Mouse (Mus musculus): ENCODE measurements at regions not wholly inside any gene's neighbourhood (a gene's known extent, or its start where the extent isn't known, plus 50 kb on each side); places are given as distances from the start of the nearest gene placed in this dataset.
"Not testable (repeated sequence)": the region's sequence is repeated elsewhere in the genome, so short reads cannot be mapped to it uniquely, and the experiment has no call there.

- not testable (repeated sequence) for DNase-seq
These were observed 100.1 kb upstream of the Thrb start for GRCm38 (mm10) chr14:17560001-17560400.

GRCm38 (mm10) chr14:17567927-17568326 lies 92.1 kb upstream of the Thrb start:
- no peak for DNase-seq

GRCm38 (mm10) chr14:17569087-17569636 lies 90.9 kb upstream of the Thrb start:
- no peak for DNase-seq

GRCm38 (mm10) chr14:17578776-17579175 lies 81.3 kb upstream of the Thrb start:
- no peak for DNase-seq

GRCm38 (mm10) chr14:17589595-17589994 lies 70.5 kb upstream of the Thrb start:
- DNase-seq = no peak

GRCm38 (mm10) chr14:17599553-17599952 lies 60.5 kb upstream of the Thrb start:
- no peak for DNase-seq

- DNase-seq = no peak
These were observed 57.7 kb upstream of the Thrb start for GRCm38 (mm10) chr14:17602357-17602756.

GRCm38 (mm10) chr14:17606018-17606417 lies 54.0 kb upstream of the Thrb start:
- no peak for DNase-seq

GRCm38 (mm10) chr14:17607186-17607585 lies 52.9 kb upstream of the Thrb start:
- DNase-seq = no peak
